Mouse (Mus musculus) ES-CJ7 (cell line): ENCODE data around the gene Asrgl1.
"Not testable (repeated sequence)": the region's sequence is repeated elsewhere in the genome, so short reads cannot be mapped to it uniquely, and the experiment has no call there.

ENCODE experiments used
- DNase-seq: peaks from one replicate; pipeline ENCODE4 v3.0.0; 2011; ENCODE audit warnings: low read depth, low spot score

Asrgl1 gene

GRCm38 (mm10) chr19:9105101-9105685 lies 30.2 kb downstream of the Asrgl1 start:
- DNase-seq = no peak

GRCm38 (mm10) chr19:9103986-9104385 lies 31.4 kb downstream of the Asrgl1 start:
- DNase-seq = no peak

GRCm38 (mm10) chr19:9101062-9101457 lies 34.4 kb downstream of the Asrgl1 start:
- DNase-seq = no peak

GRCm38 (mm10) chr19:9100297-9101061 lies 35.0 kb downstream of the Asrgl1 start:
- DNase-seq = no peak

GRCm38 (mm10) chr19:9099751-9100150 lies 35.7 kb downstream of the Asrgl1 start:
- DNase-seq = no peak

GRCm38 (mm10) chr19:9097441-9097840 lies 38.0 kb downstream of the Asrgl1 start:
- peak; percentile 36 for DNase-seq

DNA sequence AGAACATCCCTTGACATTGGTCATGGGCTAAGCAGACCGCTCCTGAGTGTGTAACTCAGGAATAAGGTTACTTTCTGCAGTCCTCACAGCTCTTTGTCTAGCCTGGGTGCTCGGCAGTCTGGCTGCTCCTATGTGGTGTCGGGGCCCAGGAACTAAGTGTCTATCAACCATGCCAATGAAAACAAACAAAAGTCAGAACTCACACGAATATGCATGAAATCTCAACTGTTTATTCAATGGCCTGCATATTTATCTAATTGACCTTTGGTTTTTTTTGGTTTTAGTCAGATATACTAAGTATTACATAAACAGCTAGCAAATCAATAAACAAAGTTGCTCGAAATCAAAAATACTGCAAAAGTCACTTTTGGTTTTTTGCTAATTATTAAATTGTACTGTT lies 40.3 kb downstream of the Asrgl1 start:
- DNase-seq = no peak

DNA sequence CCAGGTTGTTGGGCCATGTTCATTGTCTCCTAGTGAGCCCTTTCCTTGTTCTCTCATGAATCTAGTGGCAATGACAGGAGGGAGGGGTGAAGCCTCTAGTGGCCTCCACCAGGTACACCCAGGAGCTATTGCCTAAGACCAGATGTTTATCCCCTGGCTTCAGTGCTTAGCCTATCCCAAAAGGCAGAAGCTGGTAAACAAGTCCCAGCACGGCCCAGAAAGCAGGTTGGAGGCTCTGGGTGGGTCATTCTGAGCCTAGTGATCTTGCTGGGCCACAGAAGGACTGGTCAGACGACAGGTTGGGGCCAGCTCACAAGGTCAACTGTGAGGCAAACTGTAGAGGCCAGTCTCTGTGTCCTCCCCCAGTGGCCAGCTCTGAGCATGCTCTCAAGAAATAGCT lies 44.7 kb downstream of the Asrgl1 start:
- no peak for DNase-seq

DNA sequence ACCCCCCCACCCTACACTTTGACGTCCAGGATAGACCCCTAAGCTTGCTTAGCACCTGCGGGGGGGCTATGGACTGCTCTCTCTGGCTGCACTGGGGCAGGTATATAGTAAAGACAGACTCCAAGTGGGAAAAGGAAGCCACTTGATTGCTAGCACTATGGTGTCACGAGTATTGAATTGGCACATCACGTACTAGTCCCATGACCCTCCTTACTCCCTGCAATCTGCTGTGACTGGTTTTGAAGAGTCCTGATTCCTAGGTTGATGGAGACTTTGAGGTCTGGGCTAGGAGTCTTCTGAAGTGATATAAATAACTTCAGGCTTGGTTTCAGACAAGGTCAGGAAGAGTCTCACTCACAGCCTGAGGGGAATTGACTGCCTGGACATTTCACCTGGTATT lies 45.2 kb downstream of the Asrgl1 start:
- no peak for DNase-seq

GRCm38 (mm10) chr19:9087821-9088220 lies 47.6 kb downstream of the Asrgl1 start, which contains the start of gene Scgb1a1:
Gene Scgb1a1 (minus strand): TSS chr19:9087958.
- no peak for DNase-seq

GRCm38 (mm10) chr19:9083892-9084291 lies 51.5 kb downstream of the Asrgl1 start:
- not testable (repeated sequence) for DNase-seq

DNA sequence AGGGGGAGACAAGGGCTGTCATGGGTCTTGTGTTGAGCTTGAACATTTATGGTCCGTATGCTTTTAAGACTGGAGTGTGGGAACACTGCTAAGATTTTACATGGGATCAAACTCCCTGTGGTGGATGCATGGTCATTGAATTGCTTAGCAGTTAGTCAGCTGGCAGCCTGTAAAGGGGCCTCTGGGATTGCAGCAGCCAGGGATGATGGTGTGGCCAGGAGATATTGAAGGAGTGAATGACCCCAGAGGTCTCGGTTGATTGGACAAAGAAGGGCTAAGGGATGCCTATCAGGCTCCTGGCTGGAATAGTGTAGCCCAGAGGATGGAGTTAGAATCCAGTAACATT lies 52.5 kb downstream of the Asrgl1 start:
- no peak for DNase-seq

GRCm38 (mm10) chr19:9082191-9083009 lies 53.0 kb downstream of the Asrgl1 start:
- DNase-seq = peak; percentile 87

DNA sequence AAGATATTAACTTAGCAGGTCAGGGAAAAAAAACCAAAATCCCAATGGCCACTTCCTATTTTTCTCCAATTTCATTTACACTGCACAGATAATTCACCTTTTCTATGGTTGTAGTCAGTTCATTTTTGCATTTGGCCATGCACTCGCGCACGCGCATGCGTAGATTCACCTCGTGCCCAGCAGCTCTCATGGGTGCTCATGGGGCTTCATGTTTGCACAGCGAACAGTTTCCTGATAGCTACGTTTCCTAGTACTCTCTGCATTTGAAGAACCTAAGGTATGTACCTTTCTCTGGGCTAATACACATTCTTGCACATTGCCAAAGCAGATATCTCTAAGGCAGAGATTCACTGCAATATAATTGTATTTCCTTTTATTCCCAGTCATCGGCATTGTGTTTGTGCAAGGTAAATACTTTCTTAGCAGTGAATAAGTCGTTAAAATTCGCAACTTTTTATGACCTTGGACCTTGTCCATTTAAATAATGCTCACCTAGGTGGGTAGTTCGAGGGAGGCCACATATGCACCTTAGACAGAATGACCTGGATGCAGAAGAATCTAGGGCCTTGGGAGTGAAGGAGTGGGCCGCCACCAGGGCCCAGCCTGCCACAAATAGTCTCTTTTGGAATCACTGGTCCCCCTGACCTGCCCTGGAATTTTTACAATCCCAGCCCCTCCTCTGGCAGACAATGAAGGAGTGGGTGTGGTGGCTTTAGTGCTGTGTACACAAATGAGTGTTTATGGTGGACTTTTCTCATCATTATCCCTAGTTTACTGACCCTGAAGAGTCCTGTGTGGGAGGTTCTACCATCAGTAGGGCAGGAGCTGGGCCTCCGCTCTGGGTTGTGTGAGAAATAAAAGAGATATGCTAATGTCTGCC lies 53.9 kb downstream of the Asrgl1 start:
- peak; percentile 75 for DNase-seq

- DNase-seq = no peak
Observed at GRCm38 (mm10) chr19:9079916-9080315, 55.5 kb downstream of the Asrgl1 start.

GRCm38 (mm10) chr19:9076982-9077660 lies 58.3 kb downstream of the Asrgl1 start:
- DNase-seq = peak; percentile 39

- DNase-seq = no peak
Observed at GRCm38 (mm10) chr19:9076035-9076434, 59.4 kb downstream of the Asrgl1 start.

DNA sequence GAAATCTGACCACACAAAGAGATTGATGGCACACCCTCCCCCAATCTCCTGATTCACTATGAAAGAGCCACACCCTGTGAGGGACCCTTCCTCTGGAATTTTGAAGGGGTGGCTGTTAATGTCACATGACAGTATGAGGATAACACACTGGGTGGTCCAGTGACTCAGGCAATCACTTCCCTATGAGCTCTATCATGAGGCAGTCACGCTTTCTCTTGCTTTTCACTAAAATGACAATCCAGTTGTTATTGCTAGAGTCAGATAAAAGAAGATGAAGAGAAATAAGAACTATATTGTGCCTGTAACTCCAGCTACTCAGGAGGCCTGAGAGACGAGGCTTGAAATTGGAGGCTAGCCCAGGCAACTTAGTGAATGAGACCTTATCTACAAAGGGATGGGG lies 59.9 kb downstream of the Asrgl1 start:
- peak; percentile 33 for DNase-seq

GRCm38 (mm10) chr19:9074424-9074823 lies 61.0 kb downstream of the Asrgl1 start:
- no peak for DNase-seq

DNA sequence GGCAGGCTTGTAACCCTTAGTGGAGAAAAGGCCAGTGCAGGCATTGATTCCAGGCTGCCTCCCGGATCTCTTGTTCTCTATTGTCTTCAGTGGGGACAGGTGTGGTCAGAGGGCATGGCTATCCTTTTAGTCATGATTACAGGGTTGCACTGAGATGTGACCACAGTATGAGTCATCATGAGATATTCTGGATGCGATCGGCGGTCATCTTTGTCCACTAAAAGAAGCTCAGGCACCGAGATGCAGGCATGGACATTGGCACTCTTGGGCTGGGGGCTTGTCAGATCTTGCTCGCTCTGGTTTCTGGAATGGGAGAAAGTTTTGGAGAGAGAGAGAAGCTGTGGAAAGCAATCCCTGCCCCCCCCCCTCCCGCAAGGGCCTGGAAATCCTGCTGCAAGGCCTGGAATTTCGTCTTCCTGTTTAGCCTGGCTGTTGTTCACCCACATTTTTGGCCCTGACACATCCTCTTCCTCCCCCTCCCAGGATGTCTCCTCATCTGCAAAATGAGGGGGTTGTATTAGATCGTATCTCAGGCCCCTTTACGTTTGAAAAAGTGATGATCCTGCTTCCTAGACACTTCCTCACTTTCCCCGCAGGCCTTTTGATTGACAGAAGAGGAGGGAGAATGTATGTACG lies 61.5 kb downstream of the Asrgl1 start:
- DNase-seq = no peak

GRCm38 (mm10) chr19:9072157-9072530 lies 63.3 kb downstream of the Asrgl1 start:
- no peak for DNase-seq
